Mouse (Mus musculus) thymus, postnatal 36 days (tissue): ENCODE data around the gene Slc48a1.

Source experiments
- DNase-seq, 2 experiments: peaks; one replicate each; pipeline ENCODE4 v3.0.0; 2022; ENCODE audit warnings: mixed read lengths in 2 of 2

Gene Slc48a1

GRCm38 (mm10) chr15:97809206-97809605 is 30.9 kb downstream of the Slc48a1 start:
- DNase-seq: no peak

- DNase-seq: peak in 1 of 2 experiments; percentile 26
These were observed 31.6 kb downstream of the Slc48a1 start for GRCm38 (mm10) chr15:97809942-97810341.

- DNase-seq: no peak
These were observed 32.1 kb downstream of the Slc48a1 start for GRCm38 (mm10) chr15:97810399-97810798.

- no peak for DNase-seq
These were observed 33.0 kb downstream of the Slc48a1 start for GRCm38 (mm10) chr15:97811307-97811706.

- DNase-seq: no peak
These were observed 33.8 kb downstream of the Slc48a1 start for GRCm38 (mm10) chr15:97812126-97812525.

- DNase-seq: no peak
These were observed 34.6 kb downstream of the Slc48a1 start for GRCm38 (mm10) chr15:97812875-97813274.

- DNase-seq: no peak
These were observed 35.3 kb downstream of the Slc48a1 start for GRCm38 (mm10) chr15:97813452-97814204.

GRCm38 (mm10) chr15:97814703-97815102 is 36.4 kb downstream of the Slc48a1 start:
- DNase-seq: no peak

- DNase-seq: no peak
These were observed 36.9 kb downstream of the Slc48a1 start for GRCm38 (mm10) chr15:97815254-97815653.

- DNase-seq: no peak
These were observed 38.1 kb downstream of the Slc48a1 start for GRCm38 (mm10) chr15:97816199-97816994.

- DNase-seq: no peak
These were observed 41.6 kb downstream of the Slc48a1 start for GRCm38 (mm10) chr15:97819937-97820336.

- peak in 1 of 2 experiments; percentile 47 for DNase-seq
These were observed 43.1 kb downstream of the Slc48a1 start for GRCm38 (mm10) chr15:97821321-97821982.

- DNase-seq: peak; percentile 61 to 77
These were observed 43.7 kb downstream of the Slc48a1 start for GRCm38 (mm10) chr15:97821983-97822363.

- no peak for DNase-seq
These were observed 44.4 kb downstream of the Slc48a1 start for GRCm38 (mm10) chr15:97822545-97823228.

GRCm38 (mm10) chr15:97823479-97823878 is 45.2 kb downstream of the Slc48a1 start:
- no peak for DNase-seq

GRCm38 (mm10) chr15:97824042-97824441 is 45.7 kb downstream of the Slc48a1 start:
- no peak for DNase-seq

GRCm38 (mm10) chr15:97825071-97825940 is 47.0 kb downstream of the Slc48a1 start:
- peak; percentile 92 to 97 for DNase-seq

- DNase-seq: no peak
These were observed 47.7 kb downstream of the Slc48a1 start for GRCm38 (mm10) chr15:97825941-97826587.

GRCm38 (mm10) chr15:97826588-97827261 is 48.4 kb downstream of the Slc48a1 start:
- DNase-seq: no peak

GRCm38 (mm10) chr15:97827401-97827800 is 49.1 kb downstream of the Slc48a1 start:
- no peak for DNase-seq
